Mouse (Mus musculus) lung, embryonic 14.5 days (tissue): ENCODE results near the gene Pidd1. TPM values are rescaled to one million over a fixed set of nuclear protein-coding genes. Genes with fewer than 3 reads are reported as not detected.

Experiments used
- ATAC-seq: fragments of 200-750 bp; cut with Nextera tagmentation; 2 replicates; pipeline ENCODE4 v1.8.0; 2017; ENCODE audit warnings: mild to moderate bottlenecking, moderate TSS enrichment, moderate library complexity; ENCODE audit not compliant: insufficient read depth
- DNase-seq: peaks from one replicate; pipeline ENCODE4 v3.0.0-alpha.2; 2015
- H3K27ac ChIP-seq: fragments of 300-500 bp; sonication (generic); 2 replicates; pipeline ENCODE4 v1.5.1; 2014; ENCODE audit warnings: low read depth, mild to moderate bottlenecking, moderate library complexity
- H3K27me3 ChIP-seq: fragments of 300-500 bp; sonication (generic); 2 replicates; pipeline ENCODE4 v1.6.1; 2014; ENCODE audit warnings: low read length, control low read depth; ENCODE audit not compliant: insufficient read depth
- H3K36me3 ChIP-seq: fragments of 300-500 bp; sonication (generic); 2 replicates; pipeline ENCODE4 v1.6.1; 2014; ENCODE audit warnings: control low read depth; ENCODE audit not compliant: insufficient read depth
- H3K4me1 ChIP-seq: fragments of 300-500 bp; sonication (generic); 2 replicates; pipeline ENCODE4 v1.6.1; 2014; ENCODE audit warnings: antibody characterized with exemption, control low read depth; ENCODE audit not compliant: insufficient read depth
- H3K4me2 ChIP-seq: fragments of 300-500 bp; sonication (generic); 2 replicates; pipeline ENCODE4 v1.6.1; 2014; ENCODE audit warnings: mild to moderate bottlenecking
- H3K4me3 ChIP-seq: fragments of 300-500 bp; sonication (generic); 2 replicates; pipeline ENCODE4 v1.5.1; 2014; ENCODE audit warnings: low read depth, low read length
- H3K9ac ChIP-seq: fragments of 300-500 bp; sonication (generic); 2 replicates; pipeline ENCODE4 v1.6.1; 2014
- H3K9me3 ChIP-seq: fragments of 300-500 bp; sonication (generic); 2 replicates; pipeline ENCODE4 v1.6.1; 2016; ENCODE audit warnings: low read depth, low read length, control low read depth
- CTCF ChIP-seq: IDR thresholded peaks from 2 replicates; pipeline ENCODE4 v1.5.1; 2016; ENCODE audit warnings: antibody characterized with exemption, low read depth
- WGBS: fragments of 180-500 bp; shearing (Covaris S2); extraction: QIAGEN DNeasy Blood & Tissue Kit; methylation state at CpG from one replicate; pipeline ENCODE4 v1.1.7; 2014; 5-methylcytosine and 5-hydroxymethylcytosine counted together
- polyA plus RNA-seq: library from polyadenylated mRNA; unstranded; fragments of >200 nt; fragmentation: Nextera tagmentation; extraction: Ambion mirVana; gene quantifications from 2 replicates; pipeline ENCODE4 v1.2.1, GENCODE M21; 2014

Gene Pidd1
- polyA plus RNA-seq, 1 experiment from 2014 or later: 14.2 TPM

GRCm38 (mm10) chr7:141468164-141468521 lies 24.3 kb upstream of the Pidd1 start:
- Histone ChIP-seq H3K4me3 (peak overlapping the region; percentile 76), H3K27me3 (peaks cover 33% of the 10 kb centered on the region), H3K9me3 (no peaks in the 10 kb centered on the region), H3K4me1 (peaks cover 27% of the 10 kb centered on the region), H3K27ac (peak overlapping the region; percentile 93), H3K36me3 (peaks cover 39% of the 10 kb centered on the region), H3K4me2 (peak overlapping the region; percentile 95), H3K9ac (peak overlapping the region; percentile 84)
- 5% methylated on average over 5 of the region's 5 CpGs for WGBS
- peak; percentile 5; the same call in 1 of the 2 replicates for ATAC-seq
- no peak for DNase-seq
- no peak for TF ChIP-seq CTCF

GRCm38 (mm10) chr7:141467230-141468030 lies 23.6 kb upstream of the Pidd1 start, which contains the start of gene Cd151:
Gene Cd151 (plus strand): TSS chr7:141467392.
- no peak for TF ChIP-seq CTCF
- ATAC-seq: peak; percentile 82
- Histone ChIP-seq H3K4me2 (peak within 1 kb of the TSS; percentile 95), H3K4me1 (peaks cover 27% of the 10 kb centered on the region), H3K36me3 (peaks cover 34% of the 10 kb centered on the region), H3K9me3 (no peaks in the 10 kb centered on the region), H3K9ac (peak within 1 kb of the TSS; percentile 84), H3K27me3 (peaks cover 40% of the 10 kb centered on the region), H3K27ac (peak within 1 kb of the TSS; percentile 93), H3K4me3 (peak within 1 kb of the TSS; percentile 76)
- WGBS: under 1% methylated on average over 52 of the region's 52 CpGs
- peak; percentile 94 for DNase-seq

- peak overlapping the region; percentile 76 for H3K4me3 ChIP-seq
- H3K9me3 ChIP-seq: no peaks in the 10 kb centered on the region
- H3K36me3 ChIP-seq: peaks cover 28% of the 10 kb centered on the region
- H3K4me2 ChIP-seq: peak overlapping the region; percentile 95
- peaks cover 47% of the 10 kb centered on the region for H3K27me3 ChIP-seq
- DNase-seq: no peak
- H3K27ac ChIP-seq: peak overlapping the region; percentile 93
- ATAC-seq: peak; percentile 4; the same call in 1 of the 2 replicates
- no peak for TF ChIP-seq CTCF
- H3K4me1 ChIP-seq: peaks cover 27% of the 10 kb centered on the region
- H3K9ac ChIP-seq: peak overlapping the region; percentile 84
- 52% methylated on average over 10 of the region's 10 CpGs for WGBS
Observed at GRCm38 (mm10) chr7:141466607-141467148, 22.9 kb upstream of the Pidd1 start.

GRCm38 (mm10) chr7:141466045-141466394 lies 22.2 kb upstream of the Pidd1 start:
- H3K27ac ChIP-seq: no peak overlapping the region
- WGBS: 77% methylated on average over 7 of the region's 7 CpGs
- no peak for TF ChIP-seq CTCF
- peaks cover 21% of the 10 kb centered on the region for H3K36me3 ChIP-seq
- H3K9me3 ChIP-seq: no peaks in the 10 kb centered on the region
- H3K4me1 ChIP-seq: peaks cover 27% of the 10 kb centered on the region
- DNase-seq (no peak), ATAC-seq (no peak)
- H3K4me2 ChIP-seq: no peak overlapping the region
- peaks cover 54% of the 10 kb centered on the region for H3K27me3 ChIP-seq
- H3K9ac ChIP-seq: no peak overlapping the region
- H3K4me3 ChIP-seq: no peak overlapping the region

- Histone ChIP-seq H3K9ac (no peak overlapping the region), H3K36me3 (peaks cover 16% of the 10 kb centered on the region), H3K27ac (no peak overlapping the region), H3K27me3 (peaks cover 59% of the 10 kb centered on the region), H3K4me3 (no peak overlapping the region), H3K4me1 (peaks cover 27% of the 10 kb centered on the region), H3K4me2 (peak overlapping the region; percentile 49; the same call in 1 of the 2 replicates), H3K9me3 (no peaks in the 10 kb centered on the region)
- 41% methylated on average over 8 of the region's 10 CpGs for WGBS
- DNase-seq: no peak
- ATAC-seq: no peak
- TF ChIP-seq CTCF: no peak
Observed at GRCm38 (mm10) chr7:141465388-141466044, 21.7 kb upstream of the Pidd1 start.

GRCm38 (mm10) chr7:141464603-141465201 lies 20.9 kb upstream of the Pidd1 start:
- H3K9me3 ChIP-seq: no peaks in the 10 kb centered on the region
- H3K27ac ChIP-seq: 0 out of 2 replicates have a peak overlapping the region, but pooled peaks have one; percentile 36
- peaks cover 62% of the 10 kb centered on the region for H3K27me3 ChIP-seq
- H3K4me3 ChIP-seq: peak overlapping the region; percentile 24
- WGBS: 7% methylated on average over 38 of the region's 38 CpGs
- peak overlapping the region; percentile 49 for H3K4me2 ChIP-seq
- TF ChIP-seq CTCF: 0 out of 2 replicates have a peak, but pooled peaks have one; percentile 4
- peak overlapping the region; percentile 20; the same call in 1 of the 2 replicates for H3K9ac ChIP-seq
- peaks cover 8% of the 10 kb centered on the region for H3K36me3 ChIP-seq
- no peak for ATAC-seq
- peaks cover 27% of the 10 kb centered on the region for H3K4me1 ChIP-seq
- no peak for DNase-seq
